Mouse (Mus musculus): ENCODE measurements around the gene Masp2. TPM values are rescaled to one million over a fixed set of nuclear protein-coding genes. Genes with fewer than 3 reads are reported as not detected.

Masp2 gene
- polyA plus RNA-seq, 1 experiment from 2014 or later, result 0.33 TPM

Other genes with a start within 250 kb of the Masp2 start
- 22.0 and 22.7 TPM in 2 replicates for gene Ubiad1, start 157.8 kb upstream of the Masp2 start, polyA plus RNA-seq (2015; fragmentation: Nextera tagmentation; extraction: Ambion mirVana)
- gene Mtor, start 153.9 kb upstream of the Masp2 start, polyA plus RNA-seq (2015; fragmentation: Nextera tagmentation; extraction: Ambion mirVana), result 11.6 and 12.7 TPM in 2 replicates
- 0.92 and 2.0 TPM in 2 replicates for gene Angptl7, start 102.1 kb upstream of the Masp2 start, polyA plus RNA-seq (2015; fragmentation: Nextera tagmentation; extraction: Ambion mirVana)
- 73.4 and 74.4 TPM in 2 replicates for gene Exosc10, start 44.1 kb upstream of the Masp2 start, polyA plus RNA-seq (2015; fragmentation: Nextera tagmentation; extraction: Ambion mirVana)
- 207 and 224 TPM in 2 replicates for gene Srm, start 11.1 kb upstream of the Masp2 start, polyA plus RNA-seq (2015; fragmentation: Nextera tagmentation; extraction: Ambion mirVana)
- 272 and 318 TPM in 2 replicates for gene Tardbp, start 24.5 kb downstream of the Masp2 start, polyA plus RNA-seq (2015; fragmentation: Nextera tagmentation; extraction: Ambion mirVana)
- gene Gm572, start 40.8 kb downstream of the Masp2 start, polyA plus RNA-seq (2015; fragmentation: Nextera tagmentation; extraction: Ambion mirVana), result not detected in 2 replicates
- gene Casz1, start 201.9 kb downstream of the Masp2 start, polyA plus RNA-seq (2015; fragmentation: Nextera tagmentation; extraction: Ambion mirVana), result 4.4 and 6.0 TPM in 2 replicates